In genomic region chr16:31466106-31466505, GRCm38 (mm10) we compare ENCODE assay signal across 18 mouse cellular contexts.
"Had no signal": no experiment of that assay in that cellular context is flagged by ENCODE, and none has a peak within 500 bp of the region (broad histone marks: within the 10 kb centered on the region; RNA-seq: fewer than 3 reads in every experiment).

No protein-coding gene starts in this region.

- DNase-seq: kidney, adult 11 months had no signal

- ATAC-seq: hindbrain, embryonic 16.5 days; inflammation-experienced regulatory T-cells, adult 6 months; intestine, embryonic 15.5 days had no signal

- H3K9me3 ChIP-seq: heart, embryonic 13.5 days; heart, embryonic 15.5 days; hindbrain, embryonic 10.5 days; hindbrain, embryonic 12.5 days; hindbrain, embryonic 13.5 days; hindbrain, embryonic 15.5 days; intestine, embryonic 15.5 days; kidney, embryonic 15.5 days had no signal

- H3K4me2 ChIP-seq: heart, embryonic 11.5 days; heart, embryonic 12.5 days; heart, embryonic 13.5 days; heart, embryonic 15.5 days; hindbrain, embryonic 12.5 days; hindbrain, embryonic 13.5 days; hindbrain, embryonic 14.5 days; hindbrain, embryonic 15.5 days; intestine, embryonic 15.5 days; kidney, embryonic 15.5 days had no signal

- H3K27ac ChIP-seq: heart, embryonic 13.5 days; heart, embryonic 15.5 days; hindbrain, embryonic 10.5 days; hindbrain, embryonic 12.5 days; hindbrain, embryonic 13.5 days; hindbrain, embryonic 14.5 days; hindbrain, embryonic 15.5 days; hindbrain, postnatal 0 days; intestine, embryonic 15.5 days; kidney, embryonic 15.5 days; kidney, postnatal 0 days; layer of hippocampus, adult 2 months; left cerebral cortex, adult 2 months had no signal

- H3K27me3 ChIP-seq: hindbrain, embryonic 13.5 days; hindbrain, embryonic 15.5 days; intestine, embryonic 15.5 days; kidney, embryonic 15.5 days had no signal

- H3K9ac ChIP-seq: heart, embryonic 12.5 days; heart, embryonic 13.5 days; heart, embryonic 15.5 days; hindbrain, embryonic 12.5 days; hindbrain, embryonic 13.5 days; hindbrain, embryonic 14.5 days; hindbrain, embryonic 15.5 days; intestine, embryonic 15.5 days; kidney, embryonic 15.5 days had no signal

- H3K4me1 ChIP-seq: heart, embryonic 15.5 days; hindbrain, embryonic 12.5 days; hindbrain, embryonic 13.5 days had no signal

- H3K4me3 ChIP-seq: heart, embryonic 12.5 days; heart, embryonic 13.5 days; heart, embryonic 15.5 days; hindbrain, embryonic 10.5 days; hindbrain, embryonic 12.5 days; hindbrain, embryonic 13.5 days; hindbrain, embryonic 15.5 days; intestine, embryonic 15.5 days; kidney, embryonic 15.5 days; layer of hippocampus, adult 2 months; left cerebral cortex, adult 2 months had no signal

- H3K36me3 ChIP-seq: heart, embryonic 12.5 days; heart, embryonic 13.5 days; heart, embryonic 15.5 days; hindbrain, embryonic 10.5 days; hindbrain, embryonic 12.5 days; hindbrain, embryonic 13.5 days; hindbrain, embryonic 15.5 days; intestine, embryonic 15.5 days; kidney, embryonic 15.5 days had no signal
